Mouse (Mus musculus) thymus, adult 18-20 months (tissue): ENCODE measurements at regions not wholly inside any gene's neighbourhood (a gene's known extent, or its start where the extent isn't known, plus 50 kb on each side); places are given as distances from the start of the nearest gene placed in this dataset.
"Not testable (repeated sequence)": the region's sequence is repeated elsewhere in the genome, so short reads cannot be mapped to it uniquely, and the experiment has no call there.

ENCODE experiments used
- DNase-seq, 2 experiments: peaks; one replicate each; pipeline ENCODE4 v3.0.0; 2022; ENCODE audit warnings: mixed read lengths in 2 of 2

DNA sequence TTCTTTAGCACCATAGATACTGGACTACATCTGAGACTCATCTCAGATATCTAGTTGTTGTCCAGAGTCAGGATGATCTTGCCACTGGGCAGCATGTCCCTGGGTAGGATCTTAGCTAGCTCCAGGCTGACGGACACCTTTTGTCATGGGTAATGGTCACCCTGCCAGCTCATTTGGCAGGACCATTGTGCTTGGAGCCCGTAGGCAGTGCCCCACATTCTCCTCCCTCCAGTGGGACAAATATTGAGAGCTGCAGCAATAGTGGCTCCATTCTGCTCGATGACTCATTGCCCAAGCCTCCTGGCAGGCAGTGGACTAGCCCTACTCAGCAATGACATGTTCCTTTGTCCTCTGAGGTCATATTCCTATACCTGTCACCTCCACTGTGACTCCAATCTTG, 258.9 kb upstream of the Tmpo start:
- DNase-seq: no peak

DNA sequence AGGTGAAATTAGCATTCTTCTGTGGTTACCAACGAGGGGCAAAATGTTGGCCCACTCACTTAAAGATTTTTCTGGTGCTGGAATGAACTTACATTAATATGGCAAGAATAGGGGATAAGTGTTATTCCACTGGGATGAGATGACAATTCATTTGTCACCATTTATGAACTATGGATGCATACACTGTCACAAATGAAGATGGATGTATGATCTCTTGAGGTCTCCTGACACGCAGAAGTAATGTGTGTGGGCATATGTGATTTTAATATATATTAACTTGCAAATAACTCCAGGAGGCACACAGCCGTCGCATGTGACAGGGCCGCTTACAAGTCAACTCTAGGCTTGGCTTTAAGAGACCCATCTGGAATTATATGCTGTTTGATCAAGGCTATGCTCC, 256.8 kb upstream of the Tmpo start:
- DNase-seq: no peak

DNA sequence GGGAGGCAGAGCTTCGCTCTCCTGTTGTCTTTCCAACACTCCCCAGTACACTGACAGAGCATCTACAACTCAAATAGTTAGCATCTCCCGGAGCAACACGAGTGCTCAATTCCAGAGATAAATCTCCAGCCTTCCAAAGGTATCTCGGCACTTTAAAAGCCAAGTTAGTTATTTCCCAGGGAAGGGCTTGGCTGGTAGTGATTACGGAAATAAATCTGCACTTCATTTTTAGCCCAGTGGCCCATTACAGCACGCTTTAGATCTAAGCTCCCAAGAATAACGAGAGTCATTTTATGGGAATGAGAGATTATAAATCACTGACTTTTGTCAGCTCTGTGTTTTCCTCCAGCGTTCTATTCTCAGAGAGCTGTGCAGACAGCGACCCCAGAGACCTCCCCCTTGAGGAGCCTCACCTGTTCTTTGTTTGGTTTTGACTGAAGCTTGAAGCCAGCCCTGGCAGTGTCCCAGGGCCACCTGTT, 255.0 kb upstream of the Tmpo start:
- DNase-seq: no peak

DNA sequence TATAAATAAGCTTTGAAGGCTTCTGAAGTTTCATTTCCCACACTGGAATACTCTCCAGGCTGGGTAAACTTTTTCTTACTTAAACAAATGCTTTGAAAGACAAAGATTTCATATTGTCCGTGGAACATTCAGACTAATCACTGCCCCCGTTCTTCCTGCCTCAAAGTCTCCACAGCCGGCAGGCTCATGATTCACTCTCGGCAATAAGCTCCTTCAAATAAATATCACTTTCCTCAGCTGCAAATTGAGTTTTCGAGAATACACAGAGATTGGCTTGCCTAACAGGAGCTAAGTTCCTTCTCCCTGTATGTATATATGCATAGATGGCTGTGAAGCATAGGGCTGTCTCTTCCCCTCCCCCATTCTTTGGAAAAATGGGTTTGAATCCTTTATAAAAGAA, 249.2 kb upstream of the Tmpo start:
- DNase-seq: no peak

DNA sequence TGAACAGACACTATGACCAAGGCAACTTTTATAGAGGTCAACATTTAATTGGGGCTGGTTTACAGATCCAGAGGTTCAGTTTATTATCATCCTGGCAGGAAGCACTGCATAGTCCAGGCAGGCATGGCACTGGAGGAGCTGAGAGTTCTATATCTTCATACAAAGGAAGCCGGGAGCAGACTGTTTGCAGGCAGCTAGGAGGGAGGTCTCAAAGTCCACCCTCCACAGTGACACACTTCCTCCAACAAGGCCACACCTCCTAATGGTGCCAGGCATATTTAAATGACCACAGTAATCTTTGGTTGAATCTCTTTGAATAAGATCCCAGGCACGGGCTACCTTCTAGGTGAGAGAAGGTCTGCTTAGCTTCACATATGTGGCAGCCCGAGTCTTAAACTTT, 245.5 kb upstream of the Tmpo start:
- DNase-seq: no peak

DNA sequence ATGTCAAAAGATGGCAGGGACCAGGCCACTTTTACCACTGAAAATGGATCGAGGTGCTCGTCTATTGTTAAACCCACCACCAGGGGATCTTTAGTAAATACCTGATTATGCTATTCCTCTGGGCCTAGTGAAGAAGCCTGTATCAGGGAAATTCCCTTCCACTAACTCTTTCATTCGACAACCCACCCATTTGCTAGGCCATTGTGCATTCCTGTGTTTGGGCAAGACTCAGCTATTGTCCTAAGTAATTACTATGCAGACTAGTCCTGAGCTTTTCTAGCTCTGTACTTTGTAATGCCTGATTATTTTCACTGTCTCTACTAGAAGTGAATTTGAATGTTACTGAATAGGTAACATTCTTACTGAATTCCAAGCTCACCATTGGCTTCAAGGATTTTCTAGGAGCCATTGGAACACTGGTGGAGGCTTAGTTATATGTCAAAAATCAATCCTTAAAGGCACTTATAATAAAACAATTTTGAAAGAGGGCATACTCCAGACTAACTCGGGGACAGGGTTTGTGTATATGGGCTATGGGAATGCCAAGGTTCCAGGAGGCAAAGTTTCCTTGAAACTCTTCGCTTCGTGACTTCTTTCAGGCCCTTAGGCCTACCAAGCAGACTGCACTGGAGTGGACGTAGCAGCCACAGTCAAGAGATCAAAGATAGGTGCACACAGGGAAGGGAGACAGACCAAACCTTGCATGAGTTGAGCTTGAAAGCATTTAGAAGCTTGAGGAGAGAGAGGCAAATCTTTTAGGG, 244.7 kb upstream of the Tmpo start:
- DNase-seq: not testable (repeated sequence)

DNA sequence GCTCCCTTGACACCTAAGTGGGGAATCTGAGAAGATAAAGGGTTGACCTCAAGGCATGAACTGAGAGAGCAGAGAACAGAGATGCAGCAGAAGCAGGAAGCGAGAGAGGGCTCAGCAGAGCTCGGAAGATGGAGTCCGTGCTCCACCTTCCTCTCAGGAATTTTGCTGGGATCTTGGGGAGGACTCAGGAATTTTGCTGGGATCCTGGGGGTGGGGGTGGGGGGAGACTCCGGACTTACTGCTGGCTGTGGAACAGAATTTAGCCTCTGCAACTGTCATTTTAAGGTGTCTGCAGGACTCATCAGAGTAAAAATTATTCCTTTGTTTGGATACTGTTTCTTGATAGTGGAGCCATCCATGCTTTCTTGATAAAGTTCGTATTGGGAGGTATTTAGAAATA, 243.7 kb upstream of the Tmpo start:
- no peak for DNase-seq

DNA sequence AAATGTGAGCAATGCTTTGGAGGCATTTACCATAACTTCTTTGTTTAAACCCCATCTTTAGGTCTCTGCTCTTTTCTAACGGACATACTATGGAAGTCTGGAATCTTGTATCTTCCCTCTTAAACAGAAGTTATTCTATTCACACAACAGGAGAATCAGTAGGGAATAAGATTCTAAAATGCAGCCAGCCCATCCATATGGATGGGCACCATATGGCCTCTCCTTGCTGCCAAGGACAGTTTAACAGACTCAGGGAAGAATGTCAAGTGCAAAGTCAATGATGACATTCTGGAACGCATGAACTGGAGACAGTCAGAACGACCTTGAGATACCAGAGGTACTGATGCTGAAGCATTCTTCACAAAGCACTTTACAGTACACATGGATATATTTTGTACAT, 206.1 kb upstream of the Tmpo start:
- DNase-seq: no peak

DNA sequence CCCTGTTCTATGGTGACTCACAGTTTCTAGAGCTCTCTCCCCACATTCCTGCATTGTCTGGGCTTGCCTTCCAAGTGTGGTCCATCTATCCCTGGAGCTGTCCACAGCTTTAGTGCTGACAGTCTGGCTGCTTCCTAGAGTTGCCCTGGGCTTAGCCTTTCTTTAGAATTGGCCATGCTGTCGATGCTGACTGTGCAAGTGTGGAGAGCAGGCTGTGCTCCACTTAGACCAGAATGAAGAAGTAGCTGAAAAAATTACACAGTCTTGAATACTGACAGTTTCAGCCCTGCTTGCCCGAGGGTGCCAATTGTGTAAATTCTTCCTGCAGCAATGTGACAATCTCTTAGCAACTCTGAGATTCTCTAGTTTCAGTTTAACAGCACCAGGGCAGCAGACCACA, 203.3 kb upstream of the Tmpo start:
- no peak for DNase-seq

DNA sequence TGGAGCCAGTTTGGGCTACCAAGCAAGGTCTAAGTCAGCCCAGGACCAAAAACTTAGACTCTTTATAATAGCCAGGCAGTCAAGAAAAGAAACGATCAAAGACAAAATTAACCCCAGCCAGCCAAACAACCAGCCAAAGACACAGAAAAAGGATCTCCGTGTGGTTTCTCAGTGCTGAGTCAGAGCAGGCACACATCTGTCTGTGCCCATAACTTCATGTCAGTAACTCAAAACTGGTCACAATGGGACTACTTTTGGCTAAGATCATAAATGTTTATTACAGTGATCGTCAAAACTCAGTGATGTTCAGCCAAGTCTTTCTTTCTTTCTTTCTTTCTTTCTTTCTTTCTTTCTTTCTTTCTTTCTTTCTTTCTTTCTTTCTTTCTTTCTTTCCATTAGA, 195.6 kb upstream of the Tmpo start:
- no peak for DNase-seq

DNA sequence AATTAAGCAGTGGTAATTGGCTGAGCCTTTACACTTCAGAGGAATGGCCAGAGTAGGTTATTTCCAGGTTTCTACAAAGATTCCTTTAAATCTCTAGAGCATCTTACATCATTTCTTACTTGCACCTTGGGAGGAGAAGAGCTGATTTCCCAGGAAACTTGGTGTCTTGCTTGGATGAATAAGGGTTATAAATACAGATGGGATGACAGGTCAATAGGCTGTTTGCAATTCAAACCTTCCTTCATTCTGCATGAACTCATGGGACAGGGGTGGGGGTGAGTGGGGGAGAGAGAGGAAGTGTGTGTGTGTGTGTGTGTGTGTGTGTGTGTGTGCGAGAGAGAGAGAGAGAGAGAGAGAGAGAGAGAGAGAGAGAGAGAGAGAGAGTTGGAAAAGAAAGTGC, 186.4 kb upstream of the Tmpo start:
- no peak for DNase-seq

DNA sequence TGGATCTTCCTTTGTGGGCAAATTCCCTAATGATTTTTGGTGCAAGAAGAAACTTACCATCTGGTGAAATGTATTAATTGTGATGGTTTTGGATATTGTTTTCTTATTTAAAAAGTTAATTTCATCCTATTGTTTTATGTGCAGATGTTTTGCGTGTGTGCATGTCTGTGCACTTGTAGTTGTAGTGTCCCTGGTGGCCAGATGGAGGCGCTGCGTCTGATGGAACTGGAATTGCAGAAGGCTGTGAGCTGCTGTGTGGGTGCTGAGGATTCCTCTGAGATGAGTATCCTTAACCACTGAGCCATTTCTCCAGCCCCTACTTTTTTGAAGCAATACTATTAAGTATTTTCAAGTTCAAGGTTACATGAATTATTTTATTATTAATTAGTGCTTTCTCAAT, 181.5 kb upstream of the Tmpo start:
- DNase-seq: no peak

DNA sequence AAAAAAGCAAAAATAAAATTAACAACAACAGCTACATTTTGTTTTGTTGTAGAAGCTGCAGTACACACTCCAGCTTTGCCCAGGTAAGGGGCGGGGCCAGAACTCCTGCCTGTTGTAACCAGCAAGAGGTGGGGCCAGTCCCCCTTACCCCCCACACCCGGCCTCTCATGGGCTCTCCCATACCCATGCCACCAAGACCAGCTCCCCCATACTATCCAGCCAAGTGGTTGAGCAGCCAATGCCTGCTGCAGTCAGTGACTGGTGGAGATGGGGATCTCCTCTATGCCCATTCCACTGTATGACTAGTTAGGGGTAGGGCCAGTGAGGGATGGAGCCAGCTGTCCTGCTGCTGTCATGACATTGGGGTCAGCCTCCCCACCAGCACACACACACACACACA, 180.5 kb upstream of the Tmpo start:
- no peak for DNase-seq

DNA sequence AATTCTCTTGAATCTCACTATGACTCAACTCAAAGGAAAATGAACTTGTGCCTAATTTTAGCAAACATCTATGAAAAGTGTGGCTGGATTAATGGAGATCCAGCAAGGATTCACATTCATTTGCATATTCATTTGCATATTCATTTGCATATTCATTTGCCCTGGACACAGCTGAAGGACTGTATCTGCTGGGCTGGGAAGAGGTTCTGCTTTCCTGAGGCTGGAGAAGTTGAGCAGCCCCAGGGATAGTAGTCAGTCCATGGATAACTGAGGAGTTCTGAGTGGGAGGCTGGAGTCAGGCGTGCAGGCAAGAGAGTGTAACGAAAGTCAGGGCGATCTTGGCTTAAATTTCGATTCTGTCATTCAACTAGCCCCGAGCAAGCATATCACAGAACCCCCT, 164.3 kb upstream of the Tmpo start:
- DNase-seq: no peak

DNA sequence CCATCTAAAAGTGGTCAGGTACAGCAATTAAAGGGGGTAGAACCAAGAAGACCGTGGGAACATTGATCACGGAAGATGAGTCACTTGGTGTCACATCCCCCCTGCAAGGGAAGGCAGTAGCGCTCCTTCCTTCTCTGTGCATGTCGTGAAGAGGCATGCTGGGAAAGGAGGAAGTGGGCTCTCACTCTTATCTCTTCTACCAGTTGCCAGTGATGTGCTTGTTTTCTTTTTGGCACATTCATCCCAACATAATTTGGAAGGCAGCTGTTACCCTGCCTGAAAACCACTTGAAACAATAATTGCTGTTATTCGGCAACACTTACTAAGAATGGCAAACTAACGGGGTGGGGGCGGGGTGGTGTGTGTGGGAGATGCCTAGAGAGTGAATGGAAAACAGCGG, 161.0 kb upstream of the Tmpo start:
- DNase-seq: no peak

DNA sequence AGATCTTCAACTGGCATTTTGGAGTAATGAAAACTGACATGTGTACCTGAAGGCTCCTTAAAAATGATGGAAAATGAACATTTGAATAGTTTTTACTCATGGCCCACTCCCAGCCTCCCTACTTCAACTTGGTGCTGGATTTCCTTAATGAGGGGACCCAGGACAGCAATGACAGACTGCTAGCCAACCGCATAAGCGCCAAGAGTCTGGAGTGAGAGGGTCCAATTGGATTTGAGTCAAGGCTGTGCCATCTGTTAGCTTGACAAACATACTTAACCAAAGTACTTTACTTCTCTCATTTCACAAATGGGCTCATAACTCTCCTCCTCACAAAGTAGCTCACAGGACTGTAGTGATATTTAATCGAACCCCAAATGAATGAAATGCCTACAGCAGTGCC, 158.2 kb upstream of the Tmpo start:
- DNase-seq: no peak

DNA sequence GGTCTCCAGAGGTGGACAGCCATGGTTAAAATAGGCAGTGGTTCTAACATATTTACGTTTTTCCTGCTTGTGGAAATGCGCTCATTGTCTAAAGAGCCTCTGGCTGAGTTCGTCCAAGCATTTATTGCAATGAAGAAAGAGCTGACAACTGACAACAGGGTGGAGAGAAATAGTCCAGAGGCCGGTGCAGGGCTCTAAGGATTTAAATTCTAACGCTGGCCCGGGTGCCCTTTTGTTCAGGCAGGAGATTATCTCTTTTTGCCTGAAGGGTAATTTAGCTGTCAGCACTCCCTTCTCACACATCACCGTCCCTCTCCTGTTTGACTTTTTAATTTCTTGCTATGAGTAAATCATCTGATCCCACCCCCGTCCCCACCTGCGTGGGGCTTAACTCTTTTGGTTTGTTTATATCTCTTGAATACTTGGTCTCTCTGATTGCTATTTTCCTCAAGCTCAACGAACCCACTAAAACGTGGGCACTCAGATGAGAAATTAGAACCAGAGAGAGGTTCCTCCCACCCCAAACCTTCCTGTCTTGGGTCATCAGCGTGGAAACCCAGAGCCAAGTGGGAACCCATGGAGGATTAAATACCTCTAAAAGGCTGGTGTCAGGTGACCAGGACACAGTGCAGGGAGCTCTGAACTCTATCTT, 145.7 kb upstream of the Tmpo start:
- no peak for DNase-seq

DNA sequence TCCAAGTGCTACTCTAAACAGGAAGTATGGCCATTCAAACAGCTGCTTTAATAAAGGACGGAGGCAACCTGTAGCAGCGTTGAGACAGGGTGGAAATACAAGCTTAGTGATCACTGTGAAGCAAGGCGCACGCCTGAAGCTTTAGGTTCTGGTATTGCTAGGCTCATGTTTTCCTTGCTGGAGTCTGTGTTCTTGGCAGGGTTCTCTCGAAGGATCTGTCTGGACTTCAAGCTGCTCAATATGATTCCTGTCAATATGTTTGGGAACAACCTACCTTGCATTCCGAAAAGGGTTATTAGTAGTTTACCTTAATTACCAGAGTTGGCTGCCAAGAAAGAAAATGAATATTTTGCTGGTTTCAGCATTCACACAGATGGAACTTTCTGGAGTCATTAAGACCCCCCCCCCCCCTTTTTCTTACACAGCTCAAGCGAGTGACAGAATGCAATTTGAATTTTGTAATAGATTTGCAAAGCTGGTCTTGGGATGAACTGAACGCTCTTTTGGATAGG, 145.1 kb upstream of the Tmpo start:
- no peak for DNase-seq

DNA sequence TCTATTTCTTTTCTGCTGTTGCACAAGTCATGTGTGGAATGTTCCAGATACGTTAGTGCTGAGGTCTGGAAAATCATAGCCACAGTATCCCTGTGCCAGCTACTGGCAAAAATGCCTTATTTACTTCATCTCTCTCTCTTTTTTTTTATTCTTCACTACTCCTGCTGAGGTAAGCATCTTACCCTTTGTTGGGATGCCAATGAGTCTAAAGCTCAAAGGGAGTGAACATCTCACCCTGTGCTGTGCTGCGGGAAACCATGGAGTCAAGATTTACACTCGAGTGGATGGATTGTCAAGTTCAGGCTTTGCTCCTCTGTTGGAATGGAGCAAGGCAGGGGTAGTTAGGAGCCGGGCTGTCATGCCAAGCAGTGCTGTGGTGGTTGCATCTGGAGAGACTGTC, 140.1 kb upstream of the Tmpo start:
- DNase-seq: no peak

DNA sequence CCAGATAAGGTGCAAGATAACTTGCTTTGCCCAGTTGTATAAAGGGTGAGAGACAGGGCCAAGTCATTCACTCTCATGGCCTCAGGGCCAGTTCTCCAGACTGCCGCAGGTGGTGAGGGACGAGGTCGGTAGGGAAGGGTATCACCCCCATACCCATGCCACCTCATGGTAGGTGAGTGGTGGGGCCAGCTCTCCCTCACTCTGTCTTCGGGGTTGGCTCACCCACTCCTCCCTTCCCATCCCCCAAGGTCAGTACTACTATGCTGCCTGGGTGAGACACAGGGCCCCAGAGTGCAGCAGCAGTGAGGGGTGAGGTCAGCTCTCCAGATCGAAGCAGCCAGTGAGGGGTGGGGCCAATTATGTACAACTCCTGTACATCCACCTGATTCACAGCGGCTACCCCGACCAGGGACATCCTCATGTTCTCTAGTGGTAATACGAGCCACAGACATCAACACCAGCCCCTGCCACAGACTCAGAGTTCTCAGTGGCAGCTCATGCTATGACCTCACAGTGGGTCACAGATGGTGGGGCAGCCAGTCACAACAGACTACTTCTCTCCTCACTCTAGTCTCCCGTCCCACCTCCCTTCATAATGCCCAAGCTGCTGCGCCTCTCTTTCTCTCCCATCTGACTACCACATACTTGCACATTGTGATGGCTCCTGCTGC, 138.5 kb upstream of the Tmpo start:
- DNase-seq: no peak

DNA sequence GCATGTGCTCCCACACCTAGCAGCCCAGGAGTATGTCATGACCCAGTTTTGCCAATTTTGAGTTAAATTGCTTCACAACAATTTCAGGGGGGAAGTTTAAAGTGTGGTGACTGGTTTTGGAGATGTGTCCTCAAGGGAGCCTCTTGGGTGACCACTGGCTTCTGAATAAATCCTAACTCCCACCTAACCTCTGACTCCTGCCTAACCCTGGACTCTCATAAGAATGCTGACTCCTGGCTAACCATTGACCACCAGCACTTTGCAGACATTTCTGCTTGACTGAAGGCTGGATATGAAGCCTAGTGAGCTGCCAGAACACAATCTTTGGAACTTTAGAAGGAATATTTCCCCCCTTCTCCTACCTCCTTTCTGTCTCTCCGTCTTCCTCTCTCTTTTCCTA, 133.3 kb upstream of the Tmpo start:
- DNase-seq: no peak

DNA sequence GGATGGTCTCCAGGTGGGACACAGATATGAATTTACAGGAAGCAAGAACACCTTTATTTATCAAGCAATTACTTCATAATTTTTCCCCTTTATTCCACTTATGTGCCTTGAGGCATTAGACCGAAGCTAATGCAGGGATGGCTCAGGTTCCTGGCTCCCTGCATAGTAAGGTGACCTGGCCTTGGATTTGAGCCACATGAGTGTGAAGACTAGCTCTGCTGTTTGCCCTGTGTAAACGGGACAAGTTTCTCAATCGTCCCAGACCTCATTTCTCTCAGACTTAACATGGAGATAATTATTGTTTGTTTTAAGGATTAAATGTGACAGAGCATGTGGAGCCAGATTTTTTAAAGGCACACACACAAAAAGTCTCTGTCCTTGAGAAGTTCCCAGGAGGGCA, 132.2 kb upstream of the Tmpo start:
- DNase-seq: no peak

DNA sequence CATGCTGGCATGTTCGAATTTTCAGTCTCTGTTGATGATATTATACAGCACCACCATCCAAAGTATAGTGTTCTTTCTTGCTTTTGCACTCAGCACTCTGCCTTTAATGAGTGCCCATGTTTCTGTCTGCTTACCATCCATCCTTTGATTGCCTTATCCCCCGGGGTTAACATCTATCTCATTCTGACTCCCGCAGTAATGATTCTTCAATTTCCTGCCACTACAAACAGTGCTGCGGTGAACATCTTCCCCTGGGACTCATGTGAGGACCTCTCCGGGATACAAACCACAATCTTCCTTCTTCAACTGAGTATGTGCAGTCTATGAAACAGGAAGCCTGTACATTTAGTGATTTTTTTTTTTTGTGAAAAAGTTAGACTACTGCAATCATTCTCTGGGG, 131.8 kb upstream of the Tmpo start:
- no peak for DNase-seq

DNA sequence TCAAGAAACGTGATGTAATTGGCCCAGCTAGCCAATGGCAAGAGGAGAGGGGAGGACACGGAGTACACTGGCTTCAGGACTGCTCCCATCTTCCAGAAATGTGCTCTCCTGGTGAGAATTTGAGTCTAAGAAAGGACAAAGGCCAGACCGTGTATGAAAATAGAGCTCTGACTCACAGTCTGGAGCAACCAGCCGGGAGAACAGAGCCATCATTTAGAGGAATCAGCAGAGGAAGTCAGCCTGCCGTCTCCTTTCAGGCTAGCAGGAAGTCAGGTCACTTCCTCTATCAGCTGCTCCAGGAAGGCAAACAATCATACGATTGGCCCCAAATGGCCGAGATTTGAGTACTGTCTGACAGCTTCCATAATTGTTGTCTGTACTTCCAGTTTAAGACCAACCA, 119.0 kb upstream of the Tmpo start:
- no peak for DNase-seq
